Mouse (Mus musculus) myocyte (in vitro differentiated cells): ENCODE data around the gene Dcx.

Source experiments
- CEBPB ChIP-seq: IDR thresholded peaks from 2 replicates; pipeline ENCODE4 v1.6.1; 2011; ENCODE audit warnings: mild to moderate bottlenecking, moderate library complexity; ENCODE audit not compliant: poor library complexity, insufficient read depth, severe bottlenecking
- E2F4 ChIP-seq: IDR thresholded peaks from one replicate; pipeline ENCODE4 v1.6.1; 2011; ENCODE audit warnings: mild to moderate bottlenecking, control low read depth, moderate library complexity; ENCODE audit not compliant: insufficient read depth
- MAX ChIP-seq: IDR thresholded peaks from one replicate; pipeline ENCODE4 v1.6.1; 2011; ENCODE audit warnings: low read depth, mild to moderate bottlenecking, control low read depth
- MYOD1 ChIP-seq, 3 experiments: IDR thresholded peaks; one replicate each; pipeline ENCODE4 v1.6.1; 2011; ENCODE audit warnings: control low read depth in 2 of 3, low read depth in 2 of 3, mild to moderate bottlenecking in 2 of 3, moderate library complexity in 1 of 3; ENCODE audit not compliant: insufficient read length in 2 of 3, control insufficient read depth in 1 of 3
- MYOG ChIP-seq, 3 experiments: IDR thresholded peaks; one replicate each; pipeline ENCODE4 v1.6.1; 2011; ENCODE audit warnings: control low read depth in 2 of 3, low read depth in 2 of 3, mild to moderate bottlenecking in 2 of 3; ENCODE audit not compliant: insufficient read length in 2 of 3, control insufficient read depth in 1 of 3, insufficient read depth in 1 of 3
- POLR2A ChIP-seq: IDR thresholded peaks from one replicate; pipeline ENCODE4 v1.6.1; 2011; ENCODE audit warnings: low read depth, mild to moderate bottlenecking, control low read depth, moderate library complexity; ENCODE audit not compliant: insufficient read length
- POLR2AphosphoS2 ChIP-seq: IDR thresholded peaks from one replicate; pipeline ENCODE4 v1.6.1; 2011; ENCODE audit warnings: low read depth, control low read depth; ENCODE audit not compliant: insufficient read length
- REST ChIP-seq: IDR thresholded peaks from one replicate; pipeline ENCODE4 v1.6.1; 2011; ENCODE audit warnings: mild to moderate bottlenecking, control low read depth, moderate library complexity; ENCODE audit not compliant: insufficient read depth, insufficient read length
- SRF ChIP-seq: IDR thresholded peaks from one replicate; pipeline ENCODE4 v1.6.1; 2011; ENCODE audit warnings: low read depth; ENCODE audit not compliant: control insufficient read depth, insufficient read length
- TCF12 ChIP-seq: IDR thresholded peaks from one replicate; pipeline ENCODE4 v1.6.1; 2011; ENCODE audit warnings: mild to moderate bottlenecking, control low read depth; ENCODE audit not compliant: poor library complexity, insufficient read depth, severe bottlenecking
- TCF3 ChIP-seq: IDR thresholded peaks from one replicate; pipeline ENCODE4 v1.6.1; 2011; ENCODE audit warnings: low read depth, control low read depth; ENCODE audit not compliant: insufficient read length
- USF1 ChIP-seq: IDR thresholded peaks from one replicate; pipeline ENCODE4 v1.6.1; 2011; ENCODE audit warnings: low read depth, mild to moderate bottlenecking, control low read depth, moderate library complexity

DNA sequence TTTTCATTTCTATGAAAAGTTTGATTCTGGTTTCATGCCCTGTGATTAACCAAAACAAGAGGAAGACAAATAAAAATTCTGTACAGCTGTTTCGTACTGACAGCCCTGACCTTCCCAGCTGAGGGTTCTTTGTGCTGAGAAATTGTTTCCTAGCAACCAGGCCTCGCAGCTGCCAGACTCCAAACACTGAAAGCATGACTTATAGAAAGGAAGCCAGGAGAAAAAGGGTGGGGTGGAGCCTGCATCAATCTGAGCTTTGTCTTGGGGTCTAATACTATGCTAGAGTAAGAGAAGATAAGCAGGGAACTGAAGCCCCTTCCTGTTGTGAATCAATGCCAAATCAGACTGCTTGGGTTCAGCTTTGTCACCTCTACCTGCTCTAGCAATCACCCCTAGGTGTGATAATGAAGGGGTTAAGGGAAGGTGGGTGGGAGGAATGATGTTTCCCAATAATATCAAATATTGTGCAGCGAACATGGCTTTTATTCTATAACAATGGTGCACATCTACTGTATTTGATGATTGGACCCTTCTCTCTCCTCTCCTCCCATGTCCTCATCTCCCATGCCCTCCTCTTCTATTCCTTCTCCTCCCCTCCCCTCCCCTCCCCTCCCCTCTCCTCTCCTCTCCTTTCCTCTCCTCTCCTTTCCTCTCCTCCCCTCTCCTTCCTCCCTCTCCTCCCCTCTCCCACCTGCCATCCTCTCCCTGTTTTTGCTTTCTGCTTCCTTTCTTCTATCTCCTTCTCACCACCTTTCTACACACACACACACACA lies 26.2 kb downstream of the Dcx start:
- no peak for TF ChIP-seq TCF12
- TF ChIP-seq E2F4, result no peak
- no peak for TF ChIP-seq POLR2A
- no peak for TF ChIP-seq CEBPB
- TF ChIP-seq MYOD1 (IDR thresholded peaks at IDR 0.05; ENCODE audit: control insufficient read depth in 1 of 3, insufficient read length in 2 of 3, low read depth in 2 of 3), result no peak
- no peak for TF ChIP-seq MAX
- no peak for TF ChIP-seq USF1
- no peak for TF ChIP-seq MYOG (IDR thresholded peaks at IDR 0.05; ENCODE audit: control insufficient read depth in 1 of 3, insufficient read depth in 1 of 3, insufficient read length in 2 of 3, low read depth in 2 of 3)
- no peak for TF ChIP-seq POLR2AphosphoS2
- no peak for TF ChIP-seq TCF3
- TF ChIP-seq REST, result no peak
- no peak for TF ChIP-seq SRF
